Mouse (Mus musculus) adrenal gland, postnatal 25 days (tissue): ENCODE measurements around the gene Acvr2b. TPM values are rescaled to one million over a fixed set of nuclear protein-coding genes. Genes with fewer than 3 reads are reported as not detected.

Source experiments
- DNase-seq: peaks from one replicate; pipeline ENCODE4 v3.0.0; 2021; ENCODE audit warnings: mixed read lengths
- total RNA-seq: library from RNA; stranded (reverse); gene quantifications from 2 replicates; pipeline ENCODE4 v1.2.3, GENCODE M21; 2021

The Acvr2b gene
- total RNA-seq, 1 experiment from 2014 or later: 10.5 TPM

DNA sequence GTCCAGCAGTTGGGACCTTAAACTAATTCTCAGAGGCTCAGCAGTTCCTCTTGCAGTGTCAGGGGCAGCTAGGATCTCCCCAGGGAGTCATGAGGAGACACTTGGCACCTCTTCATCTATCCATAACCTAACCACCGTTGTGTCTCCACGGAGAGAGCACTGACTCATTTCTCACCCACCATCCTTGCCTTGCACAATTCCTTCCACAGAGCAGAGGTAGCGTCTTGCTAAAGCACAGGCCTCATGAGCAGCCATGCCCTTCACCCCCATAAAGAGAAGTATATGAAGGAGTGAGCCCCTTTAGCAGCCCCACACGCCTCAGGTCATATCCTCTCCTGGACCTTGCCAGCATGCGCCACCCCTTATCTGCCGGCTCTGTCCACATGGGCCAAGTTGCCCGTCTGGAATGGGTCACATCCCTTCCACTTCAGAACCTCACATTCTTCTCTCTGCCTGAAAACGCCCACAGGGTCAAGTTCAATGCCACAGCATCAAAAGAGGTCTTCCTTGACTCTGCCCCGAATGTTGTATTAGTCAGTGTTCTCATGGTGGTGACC lies 71.8 kb downstream of the Acvr2b start:
- no peak for DNase-seq

DNA sequence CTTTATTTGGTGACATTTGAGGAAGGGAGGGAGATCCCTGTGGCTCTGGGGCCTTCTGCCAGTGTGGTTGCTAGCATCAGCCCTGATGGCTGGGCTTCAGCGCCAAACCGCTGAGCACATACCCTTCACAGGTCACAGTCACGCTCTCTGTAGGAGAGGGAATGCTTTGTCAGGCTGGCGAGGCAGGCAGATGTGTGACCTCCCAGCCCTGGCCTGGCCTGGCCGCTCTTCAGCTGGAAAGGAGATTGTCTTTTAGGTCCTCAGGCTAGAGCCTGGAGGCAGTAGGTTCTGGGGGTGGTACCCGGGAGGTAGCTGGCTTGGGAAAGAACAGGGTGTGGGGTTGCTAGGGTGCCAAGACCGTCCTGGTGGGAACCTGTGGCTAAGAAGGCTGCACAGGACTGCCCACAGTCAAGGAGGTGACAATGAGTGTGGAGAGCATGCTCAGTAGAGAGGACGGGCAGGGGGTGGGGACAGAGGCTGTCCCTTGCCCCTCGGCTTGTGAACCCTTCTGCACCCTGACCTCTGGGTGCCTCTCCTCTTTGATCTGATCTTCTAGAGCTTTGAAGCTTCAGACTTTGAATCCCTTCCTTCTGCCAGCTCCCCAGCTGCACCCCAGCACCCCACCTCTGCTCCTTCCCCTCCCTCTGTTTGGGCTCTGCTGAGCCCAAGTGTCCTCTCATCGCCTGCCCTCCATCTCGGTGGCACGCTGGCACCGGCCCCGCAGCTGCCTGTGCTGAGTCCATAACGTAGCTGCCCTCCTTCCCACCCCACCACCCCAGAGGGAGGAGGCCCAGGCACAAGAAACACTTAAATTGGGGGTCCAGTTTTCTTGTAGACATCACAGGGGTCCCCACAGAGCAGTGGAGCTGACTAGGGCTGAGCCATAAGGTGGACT lies 73.0 kb downstream of the Acvr2b start:
- no peak for DNase-seq

DNA sequence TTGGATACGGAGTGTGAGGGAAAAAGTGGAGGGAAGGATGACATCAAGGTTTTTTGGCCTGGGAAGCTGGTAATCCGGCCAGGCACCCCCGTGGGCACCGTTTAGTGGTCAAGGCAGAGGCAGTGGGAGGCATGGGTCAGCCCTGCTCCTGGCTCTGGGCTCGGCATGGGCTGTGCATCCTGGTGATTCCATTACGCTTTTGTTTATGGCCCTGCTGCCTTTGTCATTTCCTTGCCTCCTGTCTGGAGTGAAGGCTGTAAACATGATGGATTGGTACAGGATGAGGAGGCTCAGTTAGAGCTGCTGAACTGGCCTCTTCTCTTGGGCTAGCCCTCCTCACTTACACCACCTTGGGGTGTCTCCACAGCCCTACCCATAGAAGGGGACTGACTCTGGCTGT lies 75.8 kb downstream of the Acvr2b start:
- DNase-seq: no peak

DNA sequence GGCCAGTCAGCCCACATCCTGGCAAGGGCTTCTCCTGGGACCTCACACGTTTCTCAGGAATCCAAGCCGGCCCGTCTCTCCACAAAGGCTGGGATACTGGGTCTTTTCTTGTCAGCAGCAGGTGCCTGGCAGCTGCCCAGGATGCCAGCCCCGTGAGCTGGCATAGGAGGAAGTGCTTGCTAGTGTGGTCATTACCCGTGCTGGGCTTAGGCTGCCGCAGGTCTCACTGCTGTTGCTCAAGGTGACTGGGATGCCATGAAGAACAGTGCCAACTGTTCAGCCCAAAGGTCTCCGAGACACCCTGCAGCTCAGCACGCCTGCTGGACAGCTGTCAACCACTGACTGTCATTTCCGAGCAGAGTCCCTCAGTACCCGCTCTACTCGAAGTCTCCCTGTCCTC lies 76.4 kb downstream of the Acvr2b start:
- no peak for DNase-seq

DNA sequence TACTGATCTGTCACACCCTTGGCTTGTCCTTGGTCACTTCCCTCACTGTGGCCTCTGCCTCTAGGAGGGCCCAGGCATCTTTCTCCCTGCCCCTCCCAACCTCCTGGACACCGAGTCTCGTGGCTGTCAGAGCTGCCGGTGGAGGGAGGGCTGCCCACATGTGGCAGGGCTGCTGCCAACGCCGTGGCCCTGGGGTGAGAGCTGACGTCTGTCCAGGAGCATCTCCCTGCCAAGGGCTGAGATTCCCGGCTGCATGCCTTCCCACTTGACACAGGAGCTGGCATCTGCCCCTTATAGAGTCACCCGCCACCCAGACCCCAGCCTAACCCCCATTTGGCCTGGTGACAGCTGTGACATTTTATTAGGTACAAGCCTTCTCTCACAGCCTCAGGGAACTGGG lies 77.4 kb downstream of the Acvr2b start:
- DNase-seq: peak; percentile 67

DNA sequence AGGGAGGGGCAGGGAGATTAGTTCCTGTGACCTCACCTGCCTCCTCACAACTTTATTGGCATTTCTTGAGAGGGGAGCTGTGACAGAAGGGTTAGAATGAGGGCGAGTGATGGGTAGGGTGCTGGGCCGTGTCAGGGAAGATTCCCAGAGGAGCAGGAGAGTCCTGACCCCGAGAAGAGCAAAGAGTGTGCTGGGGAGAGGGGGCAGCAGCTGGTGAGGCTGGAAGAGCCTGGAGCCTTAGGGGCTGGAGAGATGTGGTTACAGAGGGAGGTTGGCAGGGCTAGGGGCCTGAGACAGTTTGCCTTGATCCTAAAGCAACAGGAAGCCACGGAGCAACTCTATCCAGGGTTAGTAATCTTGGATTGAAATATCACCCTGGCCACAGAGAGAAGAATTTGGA lies 79.7 kb downstream of the Acvr2b start:
- no peak for DNase-seq

DNA sequence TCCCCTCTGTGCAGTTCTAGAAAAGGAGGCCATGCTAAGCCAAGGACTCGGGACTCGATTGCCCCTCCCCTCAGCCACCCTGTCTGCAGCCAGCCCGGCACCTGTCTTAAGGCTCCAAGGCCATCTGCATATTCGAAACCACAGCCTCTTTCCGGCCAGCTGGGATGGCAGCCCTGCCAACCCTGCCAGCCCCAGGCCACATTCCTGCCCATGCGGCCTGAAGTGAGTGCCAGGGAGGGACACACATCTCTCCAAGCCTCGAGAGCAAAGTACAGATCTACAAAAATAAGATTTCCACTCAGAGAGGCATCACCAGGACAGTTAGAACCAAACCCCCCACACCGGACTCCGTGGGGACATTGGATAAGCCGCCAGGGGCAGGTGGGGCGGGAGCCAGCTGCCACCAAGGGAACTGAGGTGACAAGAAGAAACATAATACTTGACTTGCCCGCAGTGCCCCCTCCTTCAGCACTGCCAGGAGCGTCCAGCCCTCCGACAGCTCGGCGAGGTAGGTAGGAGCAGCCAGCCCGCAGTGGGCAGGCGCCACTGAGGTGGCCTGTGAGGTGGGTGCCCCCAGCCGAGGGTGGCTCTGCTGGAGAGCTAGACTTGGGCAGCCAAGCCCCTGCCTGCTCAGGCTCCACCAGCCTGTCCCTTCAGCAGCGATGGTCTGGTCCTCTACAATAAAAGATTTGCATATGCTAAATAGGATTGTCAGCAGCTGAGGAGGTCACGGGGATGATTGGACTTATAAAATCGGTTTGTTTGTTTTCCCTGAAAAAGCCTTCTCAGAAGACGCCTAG lies 81.8 kb downstream of the Acvr2b start:
- no peak for DNase-seq

DNA sequence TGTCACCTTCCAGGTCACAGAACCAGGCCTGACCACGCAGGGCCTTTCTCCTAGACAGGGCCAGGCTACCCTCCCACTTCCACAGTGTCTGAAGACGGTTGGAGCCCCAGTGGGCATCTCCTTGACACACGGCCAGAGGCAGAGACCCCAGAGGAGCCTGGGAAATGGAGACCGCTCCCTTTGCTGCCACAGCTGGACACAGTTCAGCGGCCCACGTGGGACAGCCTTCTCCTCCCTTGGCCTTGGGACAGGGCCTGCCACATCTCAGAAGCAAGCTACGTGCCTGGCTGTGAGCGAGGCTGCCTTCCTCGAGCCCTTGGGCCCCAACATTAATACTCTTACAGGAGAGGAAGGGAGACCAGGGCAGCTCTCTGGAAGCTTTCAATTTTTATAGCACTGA lies 82.5 kb downstream of the Acvr2b start:
- DNase-seq: no peak

Other genes starting within 250 kb of the Acvr2b start
- gene Acaa1b, start 245.0 kb upstream of the Acvr2b start, total RNA-seq: 10.8 and 12.1 TPM in 2 replicates
- not detected in 2 replicates for gene Gm47289, start 243.0 kb upstream of the Acvr2b start, total RNA-seq
- gene Slc22a13, start 193.0 kb upstream of the Acvr2b start, total RNA-seq: not detected in 2 replicates
- 33.7 and 37.5 TPM in 2 replicates for gene Oxsr1, start 79.7 kb upstream of the Acvr2b start, total RNA-seq
- 99.0 and 138 TPM in 2 replicates for gene Acaa1a, start 62.4 kb upstream of the Acvr2b start, total RNA-seq
- 23.7 and 32.1 TPM in 2 replicates for gene Myd88, start 60.7 kb upstream of the Acvr2b start, total RNA-seq
- 1.3 and 2.6 TPM in 2 replicates for gene Xylb, start 44.7 kb upstream of the Acvr2b start, total RNA-seq
- not detected in 2 replicates for gene Slc22a14, start 36.6 kb upstream of the Acvr2b start, total RNA-seq
- 4.6 and 5.1 TPM in 2 replicates for gene Exog, start 42.8 kb downstream of the Acvr2b start, total RNA-seq
- gene Scn5a, start 176.9 kb downstream of the Acvr2b start, total RNA-seq: 0.06 TPM in 1 of 2 replicates, not detected in the other